Comparison of ENCODE assay signal across 8 mouse cellular contexts in genomic region chr2:71366618-71367124, GRCm38 (mm10). TPM values are rescaled to one million over a fixed set of nuclear protein-coding genes. Genes with fewer than 3 reads are reported as not detected.
DNase-seq lines count a peak whose midpoint lies in the region; ATAC-seq and TF ChIP-seq lines count a peak whose summit lies in the region.

No protein-coding gene starts in this region.

- H3K4me3 ChIP-seq in neural tube, embryonic 11.5 days (ENCODE audit: low read depth, low read length): peak overlapping the region; percentile 63
- peak overlapping the region; percentile 89 for H3K4me3 ChIP-seq in embryonic facial prominence, embryonic 10.5 days
- H3K4me3 ChIP-seq in hindbrain, postnatal 0 days (ENCODE audit: low read length): peak overlapping the region; percentile 77
- peak overlapping the region; percentile 80 for H3K4me3 ChIP-seq in midbrain, embryonic 12.5 days

- H3K9ac ChIP-seq in neural tube, embryonic 11.5 days (ENCODE audit: low read length): peak overlapping the region; percentile 65
- H3K9ac ChIP-seq in hindbrain, postnatal 0 days (replicated peaks; ENCODE audit: low read length): peak overlapping the region; percentile 75
- H3K9ac ChIP-seq in midbrain, embryonic 12.5 days (replicated peaks): peak overlapping the region; percentile 87

- H3K27ac ChIP-seq in neural tube, embryonic 11.5 days (ENCODE audit: low read depth, low read length): no peak overlapping the region
- H3K27ac ChIP-seq in embryonic facial prominence, embryonic 10.5 days (replicated peaks): peak overlapping the region; percentile 89
- H3K27ac ChIP-seq in hindbrain, postnatal 0 days: peak overlapping the region; percentile 89
- H3K27ac ChIP-seq in midbrain, embryonic 12.5 days (replicated peaks): peak overlapping the region; percentile 79; the same call in 1 of the 2 replicates

- no peak for DNase-seq in neural tube, embryonic 11.5 days (ENCODE audit: low spot score)
- DNase-seq in neural tube, embryonic 10.5 days (ENCODE audit: extremely low spot score, low spot score): no peak
- DNase-seq in embryonic facial prominence, embryonic 10.5 days (ENCODE audit: low spot score): no peak
- DNase-seq in hindbrain, postnatal 0 days (ENCODE audit: low spot score): peak; percentile 33
- DNase-seq in ovary, postnatal 14 days (ENCODE audit: low spot score): no peak
- no peak for DNase-seq in cerebellum, adult 8-10 months
- DNase-seq in thymus, postnatal 36 days: no peak

- 35% methylated on average over 9 of the region's 9 CpGs for WGBS in neural tube, embryonic 11.5 days
- WGBS in embryonic facial prominence, embryonic 10.5 days: 32% methylated on average over 9 of the region's 9 CpGs
- 16% methylated on average over 9 of the region's 9 CpGs for WGBS in hindbrain, postnatal 0 days
- 33% methylated on average over 9 of the region's 9 CpGs for WGBS in midbrain, embryonic 12.5 days

- H3K9me3 ChIP-seq in neural tube, embryonic 11.5 days (ENCODE audit: control insufficient read depth, low read length): no peaks in the 10 kb centered on the region
- no peaks in the 10 kb centered on the region for H3K9me3 ChIP-seq in embryonic facial prominence, embryonic 10.5 days
- H3K9me3 ChIP-seq in hindbrain, postnatal 0 days (ENCODE audit: low read length): no peaks in the 10 kb centered on the region
- H3K9me3 ChIP-seq in midbrain, embryonic 12.5 days: no peaks in the 10 kb centered on the region

- no peak for TF ChIP-seq CTCF in hindbrain, postnatal 0 days (IDR thresholded peaks at IDR 0.05; ENCODE audit: low read depth)

- no peaks in the 10 kb centered on the region for H3K27me3 ChIP-seq in neural tube, embryonic 11.5 days (ENCODE audit: control insufficient read depth, insufficient read depth, low read length)
- no peaks in the 10 kb centered on the region for H3K27me3 ChIP-seq in embryonic facial prominence, embryonic 10.5 days (replicated peaks; ENCODE audit: low read depth, poor library complexity, severe bottlenecking)
- H3K27me3 ChIP-seq in hindbrain, postnatal 0 days (ENCODE audit: insufficient read depth, low read length): no peaks in the 10 kb centered on the region
- H3K27me3 ChIP-seq in midbrain, embryonic 12.5 days: no peaks in the 10 kb centered on the region

- H3K4me1 ChIP-seq in neural tube, embryonic 11.5 days (ENCODE audit: control insufficient read depth, insufficient read depth, low read length): 0 out of 2 replicates have a peak, but pooled peaks cover 3% of the 10 kb centered on the region
- H3K4me1 ChIP-seq in embryonic facial prominence, embryonic 10.5 days: peaks cover 23% of the 10 kb centered on the region
- H3K4me1 ChIP-seq in hindbrain, postnatal 0 days (ENCODE audit: insufficient read depth, low read length): 0 out of 2 replicates have a peak, but pooled peaks cover 7% of the 10 kb centered on the region
- peaks cover 13% of the 10 kb centered on the region for H3K4me1 ChIP-seq in midbrain, embryonic 12.5 days

- no peak for ATAC-seq in neural tube, embryonic 11.5 days (ENCODE audit: insufficient read depth, low FRiP score, low TSS enrichment)
- ATAC-seq in hindbrain, postnatal 0 days: 0 out of 2 replicates have a peak, but pooled peaks have one; percentile 3
- ATAC-seq in midbrain, embryonic 12.5 days (ENCODE audit: low FRiP score, low read depth): no peak

- H3K36me3 ChIP-seq in neural tube, embryonic 11.5 days (ENCODE audit: control insufficient read depth, insufficient read depth, low read length): no peaks in the 10 kb centered on the region
- peaks cover 3% of the 10 kb centered on the region for H3K36me3 ChIP-seq in embryonic facial prominence, embryonic 10.5 days (replicated peaks)
- H3K36me3 ChIP-seq in hindbrain, postnatal 0 days (ENCODE audit: insufficient read depth, low read length): no peaks in the 10 kb centered on the region
- H3K36me3 ChIP-seq in midbrain, embryonic 12.5 days: 0 out of 2 replicates have a peak, but pooled peaks cover 5% of the 10 kb centered on the region

- peak overlapping the region; percentile 50 for H3K4me2 ChIP-seq in neural tube, embryonic 11.5 days (ENCODE audit: low read depth)
- H3K4me2 ChIP-seq in hindbrain, postnatal 0 days (ENCODE audit: low read depth, low read length): peak overlapping the region; percentile 75
- H3K4me2 ChIP-seq in midbrain, embryonic 12.5 days (replicated peaks): peak overlapping the region; percentile 77

RNA-seq across cellular contexts. Expression of gene Slc25a12, which starts 0.9 kb away (rescaled TPM):
- polyA plus RNA-seq in neural tube, embryonic 11.5 days (2014; fragmentation: Nextera tagmentation; extraction: Ambion mirVana): 34.9 and 40.4 TPM in 2 replicates
- polyA plus RNA-seq in embryonic facial prominence, embryonic 10.5 days (2016; fragmentation: Nextera tagmentation; extraction: Ambion mirVana): 33.4 and 38.4 TPM in 2 replicates
- 158 and 199 TPM in 2 replicates for total RNA-seq in hindbrain, postnatal 0 days (2014; rRNA removed)
- polyA plus RNA-seq in hindbrain, postnatal 0 days (2015; fragmentation: Nextera tagmentation; extraction: Ambion mirVana): 104 and 122 TPM in 2 replicates
- 44.5 and 45.1 TPM in 2 replicates for polyA plus RNA-seq in midbrain, embryonic 12.5 days (2016; fragmentation: Nextera tagmentation; extraction: Ambion mirVana)

RNA-seq across cellular contexts. Expression of gene Hat1, which starts 22.1 kb away (rescaled TPM):
- 135 and 138 TPM in 2 replicates for polyA plus RNA-seq in neural tube, embryonic 11.5 days (2014; fragmentation: Nextera tagmentation; extraction: Ambion mirVana)
- polyA plus RNA-seq in embryonic facial prominence, embryonic 10.5 days (2016; fragmentation: Nextera tagmentation; extraction: Ambion mirVana): 197 and 204 TPM in 2 replicates
- 15.8 and 21.9 TPM in 2 replicates for total RNA-seq in hindbrain, postnatal 0 days (2014; rRNA removed)
- 44.4 and 45.0 TPM in 2 replicates for polyA plus RNA-seq in hindbrain, postnatal 0 days (2015; fragmentation: Nextera tagmentation; extraction: Ambion mirVana)
- polyA plus RNA-seq in midbrain, embryonic 12.5 days (2016; fragmentation: Nextera tagmentation; extraction: Ambion mirVana): 131 and 137 TPM in 2 replicates
